Mouse (Mus musculus) liver, adult 2 months (tissue): Measurements from ENCODE around the gene Phc1.

Experiments
- CTCF ChIP-seq: fragments of 200-500 bp; IDR thresholded peaks from 2 replicates; pipeline ENCODE4 v1.5.1; 2011; ENCODE audit warnings: low read depth, low read length, control low read depth
- POLR2A ChIP-seq: fragments of 200-500 bp; IDR thresholded peaks from 2 replicates; pipeline ENCODE4 v1.6.1; 2011; ENCODE audit warnings: low read length, control low read depth; ENCODE audit not compliant: insufficient read depth; ENCODE audit errors: extremely low read depth

DNA sequence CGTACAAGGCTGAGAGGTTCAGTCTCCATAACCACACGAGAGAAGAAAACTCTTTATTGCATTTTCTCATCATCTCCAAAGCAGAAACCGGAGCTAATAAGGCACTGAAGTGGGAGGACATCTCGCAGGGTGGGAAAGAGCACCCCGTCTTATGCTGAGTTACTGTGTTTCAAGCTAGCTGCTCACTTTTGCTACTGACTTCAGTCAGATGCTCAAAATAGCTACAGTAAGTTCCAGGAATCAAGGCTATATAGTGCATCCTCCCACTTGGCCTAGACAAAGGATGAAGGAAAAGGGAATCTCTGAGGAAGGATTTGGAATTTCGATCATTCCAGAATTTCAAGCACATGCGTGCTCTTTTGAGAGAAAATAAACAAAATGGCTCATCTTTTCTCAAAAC is 63.8 kb downstream of the Phc1 start:
- TF ChIP-seq CTCF (no peak), POLR2A (no peak)
